Mouse (Mus musculus): Measurements from ENCODE around the gene Ulk4.

Ulk4 gene

GRCm38 (mm10) chr9:121029786-121030185, 247.2 kb downstream of the Ulk4 start:
- in situ Hi-C loops (cut with MboI, MseI), result no loop called here

DNA sequence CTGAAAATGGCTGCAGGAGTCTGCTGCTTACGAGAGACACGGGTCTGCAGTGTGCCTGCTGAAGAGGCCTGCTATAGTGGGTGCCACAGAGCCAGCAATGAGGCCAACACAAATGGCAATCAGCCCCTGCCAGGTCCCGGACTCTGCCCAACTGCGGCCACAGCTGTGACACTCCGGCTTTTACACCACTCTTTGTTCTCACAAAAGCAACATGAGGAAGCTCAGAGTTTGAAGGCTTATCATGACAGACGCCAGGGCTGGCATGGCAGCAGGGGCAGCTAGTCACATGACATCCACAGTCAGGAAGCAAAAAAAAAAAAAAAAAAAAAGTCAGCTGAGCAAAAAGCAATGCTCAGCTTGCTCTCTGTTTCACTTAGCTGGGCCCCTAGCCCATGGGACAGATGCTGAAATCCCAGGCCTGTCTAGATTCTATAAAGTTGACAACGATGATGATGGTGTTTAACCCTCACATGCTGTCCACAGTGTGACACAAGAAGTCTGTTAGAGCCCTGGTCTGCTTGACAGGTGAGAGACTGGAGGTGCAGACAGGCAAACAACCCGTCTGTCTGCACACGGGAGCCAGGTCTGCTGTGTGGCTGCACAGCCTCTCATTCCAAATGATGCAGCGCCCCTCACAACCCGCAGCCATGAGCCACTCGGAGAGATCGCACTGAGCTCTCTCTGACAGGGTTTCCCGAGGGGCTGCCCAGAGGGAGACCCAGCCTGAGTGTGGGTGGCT, 253.3 kb downstream of the Ulk4 start:
- in situ Hi-C loops (cut with MboI, MseI), result no loop called here

DNA sequence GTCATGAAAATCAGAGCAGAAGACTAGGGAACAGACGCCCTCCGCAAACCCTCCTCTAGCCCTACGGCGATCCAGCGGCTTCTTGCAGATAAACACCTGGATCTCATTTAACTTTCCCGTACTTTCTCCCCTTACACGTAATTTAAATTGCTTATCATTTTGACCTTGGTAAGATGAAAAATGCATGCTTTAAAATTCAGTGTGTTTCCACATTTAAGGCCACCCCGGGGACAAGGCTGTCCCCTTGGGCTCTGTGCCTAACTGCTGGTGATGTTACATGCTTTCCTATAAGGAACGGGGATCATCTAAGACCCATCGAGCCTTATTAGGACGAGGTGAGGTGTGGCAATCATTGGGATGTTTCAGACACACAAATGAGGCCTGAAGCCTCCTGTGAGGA, 256.6 kb downstream of the Ulk4 start:
- in situ Hi-C loops (cut with MboI, MseI), result no loop called here

- in situ Hi-C loops (cut with MboI, MseI), result no loop called here
Measured at GRCm38 (mm10) chr9:121019932-121020331, 257.1 kb downstream of the Ulk4 start.

GRCm38 (mm10) chr9:121018524-121019315, 258.3 kb downstream of the Ulk4 start:
- in situ Hi-C loops (cut with MboI, MseI), result no loop called here

DNA sequence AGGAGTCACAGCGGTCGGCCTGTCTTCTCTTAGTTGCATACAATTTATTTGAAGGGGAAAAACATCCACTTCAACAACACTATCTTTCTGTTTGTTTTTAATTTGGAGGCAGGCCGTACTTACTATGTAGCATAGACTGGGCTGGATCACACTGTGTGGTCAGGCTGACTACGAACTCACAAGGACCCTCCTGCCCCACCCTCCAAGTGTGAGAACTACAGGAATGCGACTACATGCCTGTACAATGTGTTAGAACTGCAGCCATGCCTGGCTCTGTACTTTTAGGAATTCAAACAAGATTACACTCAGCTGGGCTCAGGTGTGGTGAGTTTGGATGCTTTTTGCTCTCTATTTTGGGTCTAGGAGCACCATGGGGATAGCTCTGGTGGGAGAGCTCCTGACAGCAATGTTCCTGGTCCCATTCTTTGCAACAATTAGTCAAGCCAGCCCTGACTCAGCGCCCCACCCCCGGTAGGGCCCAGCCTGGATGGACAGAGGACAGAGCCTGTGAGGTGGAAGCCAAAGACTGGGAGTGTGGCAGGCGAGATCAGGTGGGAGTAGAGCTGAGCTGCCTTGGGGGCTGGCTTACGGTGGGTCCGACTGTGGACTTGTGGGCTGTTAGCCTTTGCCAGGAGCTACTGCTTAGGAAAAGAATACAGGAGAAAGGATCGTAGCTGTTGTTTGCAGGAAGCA, 261.0 kb downstream of the Ulk4 start:
- in situ Hi-C loops (cut with MboI, MseI), result no loop called here

- in situ Hi-C loops (cut with MboI, MseI), result no loop called here
Measured at GRCm38 (mm10) chr9:121011540-121011939, 265.5 kb downstream of the Ulk4 start.

DNA sequence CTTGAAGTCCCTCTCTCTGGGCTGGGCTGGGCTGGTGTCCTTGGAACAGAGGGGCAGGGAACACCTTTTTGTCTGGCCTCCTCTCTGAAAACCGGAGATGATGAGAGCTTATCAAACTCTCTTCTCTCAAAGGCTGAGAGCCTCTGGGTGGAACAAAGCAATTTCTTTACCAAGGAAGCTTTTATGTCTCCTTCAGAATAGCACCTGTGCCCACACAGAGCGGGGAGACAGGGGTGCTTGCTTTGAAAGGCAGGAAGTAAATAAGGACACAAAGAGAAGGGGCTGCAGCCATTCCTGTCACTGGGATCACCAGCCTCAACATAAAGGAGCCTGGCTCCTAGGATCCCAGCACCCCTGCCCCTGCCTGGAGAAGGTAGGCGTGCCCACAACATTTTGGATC, 266.5 kb downstream of the Ulk4 start:
- in situ Hi-C loops (cut with MboI, MseI), result no loop called here

DNA sequence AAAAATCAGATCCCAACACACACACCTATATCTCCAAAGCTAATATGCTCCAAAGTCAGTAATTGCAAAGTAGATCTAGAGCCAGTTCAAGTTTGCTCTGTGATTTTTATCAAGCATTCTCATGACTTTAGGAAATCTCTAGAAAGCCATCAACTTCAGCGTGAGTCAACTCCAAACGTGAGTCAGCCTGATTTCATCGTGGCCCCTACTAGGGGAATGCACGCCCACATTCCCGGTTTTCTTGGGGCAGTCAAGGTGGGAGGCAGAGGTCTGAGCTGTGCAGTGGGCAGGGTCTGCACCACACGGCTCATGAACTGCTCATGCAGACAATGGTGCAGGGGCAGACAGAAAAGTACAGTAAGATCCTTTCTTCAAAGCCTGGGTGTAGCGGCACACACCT, 271.0 kb downstream of the Ulk4 start:
- in situ Hi-C loops (cut with MboI, MseI), result no loop called here

DNA sequence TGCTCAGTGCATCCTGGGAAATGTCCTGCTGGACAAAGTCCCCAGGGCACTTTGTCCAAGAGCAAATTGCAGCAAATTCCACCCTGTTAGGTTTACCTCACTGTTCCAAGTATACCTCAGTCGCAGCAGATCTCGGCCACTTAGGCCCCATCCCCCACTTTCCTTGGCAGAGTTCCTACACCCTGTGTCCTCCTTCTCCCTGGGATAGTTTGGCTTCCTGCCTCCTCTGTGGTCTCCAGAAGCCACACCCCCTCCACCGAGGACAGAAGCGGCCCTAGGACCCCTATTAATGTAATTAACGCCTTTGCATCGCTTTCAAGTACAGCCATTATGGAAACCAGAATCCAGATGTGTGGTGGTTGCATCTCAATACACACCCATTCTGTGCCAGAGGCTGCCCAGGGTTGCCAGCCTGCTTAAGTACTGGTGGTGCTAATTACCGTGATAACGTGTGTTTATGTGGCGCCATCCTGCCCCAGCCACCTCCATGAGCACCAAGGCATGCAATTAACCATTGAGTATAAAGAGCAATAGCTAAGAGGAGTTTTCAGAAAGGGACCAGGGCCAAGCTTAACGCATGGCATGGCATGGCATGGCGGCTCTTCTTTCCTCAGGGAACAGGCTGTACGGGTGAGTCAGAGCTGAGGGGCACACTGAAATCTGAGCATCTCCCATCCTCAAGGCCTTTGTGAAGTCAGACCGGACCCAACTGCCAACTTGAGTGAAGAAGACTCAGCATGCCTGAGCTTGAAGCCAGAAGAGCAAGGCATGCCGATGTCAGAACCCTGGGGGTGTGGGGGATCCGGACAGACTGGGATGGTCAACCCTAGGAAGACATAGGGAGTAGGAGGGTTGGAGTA, 275.1 kb downstream of the Ulk4 start:
- in situ Hi-C loops (cut with MboI, MseI), result loop anchor here in 1 of 2 experiments (5.0 kb wide), 1 partner anchor 70 kb away; no protein-coding TSS in a partner anchor

DNA sequence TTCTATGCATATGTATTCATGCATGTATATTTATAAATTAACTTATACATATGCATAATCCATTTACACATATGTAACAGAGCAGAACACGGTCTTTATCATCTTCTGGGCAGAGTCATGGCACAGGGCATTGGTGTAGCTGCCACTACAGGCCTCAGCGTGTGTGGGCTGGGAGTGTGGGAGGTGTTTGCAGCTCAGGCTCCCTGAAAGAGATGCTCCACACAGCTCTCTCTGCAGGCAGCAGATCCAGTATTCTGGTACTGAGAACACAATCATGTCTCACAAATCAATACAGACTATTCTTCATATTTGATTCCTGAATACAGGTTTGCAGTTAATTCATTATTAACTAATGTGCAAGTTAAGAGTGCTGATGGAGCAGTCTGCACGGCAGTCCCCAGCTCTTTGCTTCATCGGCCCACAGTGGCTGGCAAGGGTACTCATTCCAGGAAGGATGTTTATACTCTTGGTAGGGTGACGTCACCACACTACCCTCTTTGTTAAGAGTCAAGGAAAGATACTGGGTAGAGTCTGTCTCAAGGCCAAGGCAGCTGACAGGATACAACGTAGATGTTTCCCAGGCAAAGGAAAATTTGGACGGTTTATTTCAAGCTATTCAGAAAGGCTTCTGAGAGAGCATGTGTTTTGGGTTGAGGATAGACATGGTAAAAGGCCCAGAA, 276.2 kb downstream of the Ulk4 start:
- in situ Hi-C loops (cut with MboI, MseI), result loop anchor here in 1 of 2 experiments (5.0 kb wide), 1 partner anchor 72 kb away; no protein-coding TSS in a partner anchor

DNA sequence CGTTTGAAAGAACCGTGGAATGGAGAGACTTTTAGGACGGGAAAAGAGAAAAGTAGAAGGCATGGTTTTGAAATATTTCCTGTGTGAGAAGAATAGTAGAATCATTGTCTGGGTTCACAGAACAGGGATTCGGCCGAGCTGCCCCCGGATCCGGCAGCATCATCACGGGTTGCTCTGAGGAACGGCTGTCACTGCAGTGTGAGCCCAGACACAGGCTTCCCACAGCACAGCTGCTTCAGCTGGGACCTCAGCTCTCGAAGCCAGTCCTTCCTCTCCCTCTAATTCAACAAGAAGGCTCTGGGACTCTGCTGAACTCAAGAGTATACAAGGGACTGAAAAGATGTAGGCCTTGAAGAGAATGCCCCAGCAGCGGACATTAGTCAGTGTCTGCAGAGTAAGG, 278.3 kb downstream of the Ulk4 start:
- in situ Hi-C loops (cut with MboI, MseI), result no loop called here

DNA sequence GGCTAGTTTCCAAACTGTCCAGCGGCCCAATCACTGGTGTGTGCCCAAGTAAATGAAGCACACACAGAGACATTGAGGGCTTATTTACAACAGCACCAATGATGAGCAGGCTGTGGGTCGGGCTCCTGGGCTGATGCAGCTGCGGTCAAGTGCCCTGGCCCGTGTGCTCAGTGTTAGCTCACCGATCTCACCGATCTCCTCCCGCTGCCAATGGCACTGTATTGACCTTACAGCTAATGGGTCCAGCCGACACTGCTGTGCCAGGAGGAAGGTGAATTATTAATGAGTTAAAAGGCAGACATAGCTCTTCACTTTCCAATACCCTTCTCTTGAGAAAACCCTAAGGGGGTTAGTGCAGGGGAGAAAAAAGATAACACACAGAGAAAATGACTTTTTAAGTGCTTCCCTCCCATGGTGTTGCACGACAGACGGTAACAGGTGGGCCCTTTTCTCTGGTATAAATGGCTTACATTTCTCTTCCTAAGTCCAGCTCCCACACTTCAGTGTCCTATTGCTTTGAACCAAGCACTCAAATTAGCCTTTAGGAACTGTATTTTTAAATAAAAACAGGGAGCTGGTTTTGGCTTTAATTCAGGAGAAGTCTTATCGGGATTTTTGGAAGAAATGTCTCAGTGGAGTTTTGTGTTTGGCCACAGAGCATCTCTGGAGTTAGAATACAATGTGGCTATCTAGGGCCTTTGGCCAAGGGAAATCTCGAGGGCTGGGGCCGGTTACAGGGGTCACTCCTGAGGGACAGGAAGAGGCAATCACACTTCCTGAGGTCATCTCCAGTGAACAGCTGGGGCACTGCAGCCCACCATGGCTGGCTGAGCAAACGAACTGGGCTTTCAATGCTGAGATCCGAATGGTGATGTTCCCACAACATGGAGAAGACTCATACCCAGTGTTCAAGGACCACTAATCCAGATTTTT, 282.5 kb downstream of the Ulk4 start:
- in situ Hi-C loops (cut with MboI, MseI), result no loop called here

DNA sequence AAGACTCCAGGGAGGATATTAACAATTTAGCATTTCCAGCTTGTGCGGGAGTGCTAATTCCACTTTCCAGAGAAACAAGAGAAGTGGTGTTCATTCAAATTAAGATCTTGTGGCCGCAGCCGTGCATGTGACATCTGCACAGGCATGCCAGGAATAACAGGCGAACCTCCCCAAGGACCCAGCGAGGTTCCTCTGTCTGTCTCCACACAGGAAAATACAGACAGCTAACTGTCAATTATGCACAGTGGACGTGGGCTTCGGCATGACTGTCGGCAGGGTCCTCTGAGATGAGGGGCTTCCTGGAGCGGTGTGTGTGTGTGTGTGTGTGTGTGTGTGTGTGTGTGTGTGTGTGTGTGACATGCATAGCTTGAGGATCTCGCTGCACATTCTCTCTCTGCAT, 284.0 kb downstream of the Ulk4 start:
- in situ Hi-C loops (cut with MboI, MseI), result no loop called here

- in situ Hi-C loops (cut with MboI, MseI), result no loop called here
Measured at GRCm38 (mm10) chr9:120991801-120992200, 285.2 kb downstream of the Ulk4 start.

DNA sequence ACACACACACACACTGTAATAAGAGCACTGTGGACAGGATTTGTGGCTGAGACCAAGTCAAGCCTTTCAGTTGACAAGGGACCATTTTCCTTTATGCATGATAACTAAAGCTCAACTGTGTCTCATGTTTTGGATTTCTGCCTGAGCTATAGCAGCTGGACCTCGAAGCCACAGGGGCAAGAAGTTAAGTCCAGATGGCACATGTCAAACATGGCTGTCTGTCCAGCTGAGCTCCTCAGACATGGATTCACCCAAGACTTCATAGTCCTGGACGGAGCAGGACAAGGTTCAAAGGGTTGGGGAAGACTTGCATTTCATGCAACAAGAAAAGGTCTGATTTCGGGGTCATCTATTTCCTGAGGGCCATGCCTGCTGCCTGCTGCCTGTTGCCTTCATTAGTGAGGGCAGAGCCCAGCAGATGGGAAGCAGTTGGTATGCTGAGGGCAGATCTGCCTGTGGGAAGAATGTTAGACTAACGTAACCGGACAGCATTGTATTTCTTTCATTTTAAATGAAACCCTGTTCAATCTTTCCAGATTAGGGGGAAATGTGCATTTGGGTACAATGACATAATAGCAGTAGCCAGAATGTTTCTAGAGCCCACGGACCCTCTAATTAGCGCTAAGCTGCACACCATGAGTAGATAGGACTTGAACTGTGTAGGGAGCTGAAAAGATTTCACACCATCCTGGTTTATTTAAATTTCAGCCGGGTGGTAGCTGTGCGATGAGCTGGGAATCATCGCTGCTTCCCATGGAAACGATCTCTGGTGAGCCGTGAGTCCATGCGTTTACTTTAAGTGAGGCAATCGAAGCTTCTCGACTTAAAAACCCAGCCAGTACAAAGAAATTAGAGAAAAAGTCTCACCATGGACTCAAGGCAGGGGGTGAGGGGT, 286.9 kb downstream of the Ulk4 start:
- in situ Hi-C loops (cut with MboI, MseI), result no loop called here

- in situ Hi-C loops (cut with MboI, MseI), result no loop called here
Measured at GRCm38 (mm10) chr9:120988088-120988487, 288.9 kb downstream of the Ulk4 start.

GRCm38 (mm10) chr9:120986994-120987393, 290.0 kb downstream of the Ulk4 start:
- in situ Hi-C loops (cut with MboI, MseI), result no loop called here

GRCm38 (mm10) chr9:120986255-120986654, 290.7 kb downstream of the Ulk4 start:
- in situ Hi-C loops (cut with MboI, MseI), result no loop called here

All from T-helper 17 cell (primary cell).